Mouse (Mus musculus): ENCODE results near the gene Srxn1. TPM values are rescaled to one million over a fixed set of nuclear protein-coding genes. Genes with fewer than 3 reads are reported as not detected.

Gene Srxn1
- total and polyA plus RNA-seq, 3 experiments = not detected

DNA sequence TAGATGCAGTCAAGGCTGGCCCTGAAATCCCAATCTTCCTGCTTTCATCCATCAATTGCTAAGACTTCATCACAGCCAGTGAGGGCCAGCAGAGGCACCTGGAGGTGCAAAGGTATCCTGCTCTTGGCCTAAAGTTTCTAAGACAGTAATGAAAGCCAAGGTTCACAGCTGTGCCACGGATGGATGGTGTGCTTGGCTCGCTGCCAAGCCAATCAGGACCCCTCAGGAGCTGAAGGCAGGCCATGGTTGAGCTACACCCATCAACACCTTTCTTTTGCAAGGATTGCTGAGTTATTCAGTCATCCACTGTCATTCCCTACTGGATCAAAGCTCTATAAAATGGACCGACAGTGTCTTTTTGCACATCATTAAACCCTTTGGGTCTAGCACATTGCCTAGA, 5.8 kb upstream of the Srxn1 start:
- Histone ChIP-seq H3K4me2 (ENCODE audit: insufficient read depth, low read depth, poor library complexity, severe bottlenecking) (no peak overlapping the region), H3K27ac (ENCODE audit: insufficient read depth, low read depth) (no peak overlapping the region), H3K4me3 (replicated peaks in 1 of 3; ENCODE audit: low read depth in 2 of 3, low read length in 2 of 3, poor library complexity in 1 of 3) (no peak overlapping the region), H3K79me2 (replicated peaks; ENCODE audit: control insufficient read depth, extremely low read depth, insufficient read depth, poor library complexity, severe bottlenecking) (no peaks in the 10 kb centered on the region), H3K36me3 (replicated peaks in 1 of 2; ENCODE audit: control insufficient read depth in 1 of 2, insufficient read depth in 1 of 2, low read length in 1 of 2) (no peaks in the 10 kb centered on the region), H3K9ac (ENCODE audit: insufficient read depth, low read depth) (no peak overlapping the region), H3K9me3 (replicated peaks; ENCODE audit: low read length) (peaks cover 5% of the 10 kb centered on the region), H3K27me3 (replicated peaks) (peaks cover 79% of the 10 kb centered on the region), H3K4me1 (ENCODE audit: control insufficient read depth in 1 of 2, insufficient read depth in 2 of 2) (no peaks in the 10 kb centered on the region; a peak in 1 of 4 replicates)
- DNase-seq (ENCODE audit: extremely low read depth) = no peak
- dilution Hi-C loops (cut with MboI; ENCODE audit: extremely low pct_ligation_motif_present, extremely low pct_unique_long_range_greater_than_20kb, low sequenced_read_pairs) (no loop called here), in situ Hi-C loops (cut with MboI; ENCODE audit: low pct_ligation_motif_present, low pct_unique_long_range_greater_than_20kb, low sequenced_read_pairs) (no loop called here)
- TF ChIP-seq USF2 (conservative IDR thresholded peaks at IDR 0.05; ENCODE audit: low read depth, low read length) (no peak), JUN (IDR thresholded peaks at IDR 0.05; ENCODE audit: insufficient read depth, low read depth, low read length) (no peak), TCF12 (IDR thresholded peaks at IDR 0.05; ENCODE audit: low read depth, low read length) (no peak), NELFE (IDR thresholded peaks at IDR 0.05; ENCODE audit: low read depth, low read length) (no peak), ZKSCAN1 (IDR thresholded peaks at IDR 0.05; ENCODE audit: borderline replicate concordance, low read depth, low read length) (no peak), CHD1 (IDR thresholded peaks at IDR 0.05; ENCODE audit: low read depth, low read length) (no peak), MYC (IDR thresholded peaks at IDR 0.05; ENCODE audit: low read depth, low read length) (no peak), POLR2A (IDR thresholded peaks at IDR 0.05; ENCODE audit: low read depth, low read length) (no peak), EP300 (IDR thresholded peaks at IDR 0.05; ENCODE audit: low read length) (no peak), E2F4 (IDR thresholded peaks at IDR 0.05; ENCODE audit: insufficient replicate concordance, low read depth, low read length) (no peak), PAX5 (IDR thresholded peaks at IDR 0.05; ENCODE audit: low read length) (no peak), MAX (IDR thresholded peaks at IDR 0.05; ENCODE audit: low read length) (no peak), BHLHE40 (IDR thresholded peaks at IDR 0.05; ENCODE audit: low read depth, low read length) (no peak), MAZ (IDR thresholded peaks at IDR 0.05; ENCODE audit: low read depth, low read length) (no peak), CHD2 (IDR thresholded peaks at IDR 0.05; ENCODE audit: low read length) (no peak)

DNA sequence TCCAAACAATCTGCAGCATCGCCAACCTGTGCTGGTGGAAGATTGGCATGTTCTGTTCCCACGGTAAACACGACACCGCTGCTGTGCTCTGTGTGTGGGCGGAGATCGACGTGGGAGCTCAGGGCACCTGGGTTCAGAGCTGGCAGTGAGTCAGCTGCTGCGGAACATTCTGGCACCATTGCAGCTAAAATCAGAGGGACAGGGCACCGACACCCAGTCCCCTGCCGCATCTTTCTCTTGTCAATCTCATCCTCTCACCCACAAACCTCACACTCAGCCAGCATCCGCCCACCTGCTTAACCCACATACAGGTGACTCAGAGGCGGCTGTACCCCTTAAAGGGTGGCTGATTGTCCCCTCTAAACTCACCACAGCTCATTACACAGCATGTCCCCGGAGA, 3.6 kb upstream of the Srxn1 start:
- dilution Hi-C loops (cut with MboI; ENCODE audit: extremely low pct_ligation_motif_present, extremely low pct_unique_long_range_greater_than_20kb, low sequenced_read_pairs) = no loop called here
- in situ Hi-C loops (cut with MboI; ENCODE audit: low pct_ligation_motif_present, low pct_unique_long_range_greater_than_20kb, low sequenced_read_pairs) = no loop called here
- H3K4me2 ChIP-seq (ENCODE audit: insufficient read depth, low read depth, poor library complexity, severe bottlenecking) = no peak overlapping the region
- no peak overlapping the region for H3K27ac ChIP-seq (ENCODE audit: insufficient read depth, low read depth)
- no peaks in the 10 kb centered on the region for H3K36me3 ChIP-seq (replicated peaks in 1 of 2; ENCODE audit: control insufficient read depth in 1 of 2, insufficient read depth in 1 of 2, low read length in 1 of 2)
- H3K79me2 ChIP-seq (replicated peaks; ENCODE audit: control insufficient read depth, extremely low read depth, insufficient read depth, poor library complexity, severe bottlenecking) = no peaks in the 10 kb centered on the region
- no peak for TF ChIP-seq BHLHE40 (IDR thresholded peaks at IDR 0.05; ENCODE audit: low read depth, low read length)
- TF ChIP-seq KAT2A (IDR thresholded peaks at IDR 0.05; ENCODE audit: insufficient replicate concordance, low read length) = no peak
- no peak for TF ChIP-seq MYC (IDR thresholded peaks at IDR 0.05; ENCODE audit: low read depth, low read length)
- no peak for TF ChIP-seq PAX5 (IDR thresholded peaks at IDR 0.05; ENCODE audit: low read length)
- TF ChIP-seq ZNF384 (IDR thresholded peaks at IDR 0.05; ENCODE audit: low read depth, low read length) = no peak
- no peak for TF ChIP-seq ZMIZ1 (IDR thresholded peaks at IDR 0.05; ENCODE audit: low read depth, low read length)
- TF ChIP-seq EP300 (IDR thresholded peaks at IDR 0.05; ENCODE audit: low read length) = no peak
- no peak for TF ChIP-seq HCFC1 (IDR thresholded peaks at IDR 0.05; ENCODE audit: low read depth, low read length)
- TF ChIP-seq ZC3H11A (IDR thresholded peaks at IDR 0.05; ENCODE audit: low read depth, low read length) = no peak
- no peak for TF ChIP-seq JUN (IDR thresholded peaks at IDR 0.05; ENCODE audit: insufficient read depth, low read depth, low read length)
- TF ChIP-seq CTCF (conservative IDR thresholded peaks at IDR 0.05 in 1 of 2, IDR thresholded peaks at IDR 0.05 in 1 of 2; ENCODE audit: low read depth in 2 of 2, low read length in 2 of 2) = no peak
- no peak for TF ChIP-seq MAX (IDR thresholded peaks at IDR 0.05; ENCODE audit: low read length)
- TF ChIP-seq NRF1 (IDR thresholded peaks at IDR 0.05; ENCODE audit: low read depth, low read length) = no peak
- no peak for TF ChIP-seq IRF4 (IDR thresholded peaks at IDR 0.05; ENCODE audit: low read depth, low read length)
- TF ChIP-seq UBTF (IDR thresholded peaks at IDR 0.05; ENCODE audit: low read depth, low read length) = no peak
- no peak for TF ChIP-seq ETS1 (conservative IDR thresholded peaks at IDR 0.05; ENCODE audit: low read depth, low read length)
- DNase-seq (ENCODE audit: extremely low read depth) = no peak
- H3K9ac ChIP-seq (ENCODE audit: insufficient read depth, low read depth) = no peak overlapping the region
- peaks cover 17% of the 10 kb centered on the region for H3K9me3 ChIP-seq (replicated peaks; ENCODE audit: low read length)
- H3K4me1 ChIP-seq (ENCODE audit: control insufficient read depth in 1 of 2, insufficient read depth in 2 of 2) = no peaks in the 10 kb centered on the region; a peak in 1 of 4 replicates
- H3K27me3 ChIP-seq (replicated peaks) = peaks cover 70% of the 10 kb centered on the region
- no peak overlapping the region for H3K4me3 ChIP-seq (replicated peaks in 1 of 3; ENCODE audit: low read depth in 2 of 3, low read length in 2 of 3, poor library complexity in 1 of 3)
